Mouse (Mus musculus): ENCODE measurements around the gene 9930022D16Rik. TPM values are rescaled to one million over a fixed set of nuclear protein-coding genes. Genes with fewer than 3 reads are reported as not detected.

9930022D16Rik gene
- total and polyA plus RNA-seq, 3 experiments = 0.04 TPM; not detected in 2

GRCm38 (mm10) chr11:109385296-109385695 lies 28.4 kb upstream of the 9930022D16Rik start:
- DNase-seq (ENCODE audit: low read depth, low spot score) = no peak
- H3K36me3 ChIP-seq (ENCODE audit: control insufficient read depth in 1 of 2, insufficient read depth in 2 of 2, low read length in 2 of 2) = peaks cover 3 to 24% of the 10 kb centered on the region in 2 experiments; a peak in 3 of 4 replicates
- H3K27ac ChIP-seq (ENCODE audit: control insufficient read depth, low read depth, low read length) = no peak overlapping the region
- H3K4me3 ChIP-seq (ENCODE audit: control insufficient read depth in 1 of 2, insufficient read depth in 1 of 2, low read depth in 2 of 2, low read length in 2 of 2) = no peak overlapping the region
- no peak for TF ChIP-seq POLR2AphosphoS2 (IDR thresholded peaks at IDR 0.05; ENCODE audit: low read length)
- TF ChIP-seq GATA1 (IDR thresholded peaks at IDR 0.05; ENCODE audit: low read depth, low read length) = peak; percentile 72
- TF ChIP-seq RCOR1 (IDR thresholded peaks at IDR 0.05; ENCODE audit: low read depth, low read length) = peak; percentile 67; the same call in 1 of the 2 replicates
- H3K9ac ChIP-seq (ENCODE audit: control insufficient read depth, low read depth, low read length, poor library complexity, severe bottlenecking) = no peak overlapping the region
- H3K4me1 ChIP-seq (ENCODE audit: control insufficient read depth in 1 of 2, insufficient read depth in 2 of 2, low read length in 2 of 2) = peaks cover 12 to 15% of the 10 kb centered on the region in 2 experiments
- H3K9me3 ChIP-seq (replicated peaks; ENCODE audit: insufficient read depth, low read length) = no peaks in the 10 kb centered on the region
- H3K27me3 ChIP-seq (ENCODE audit: control insufficient read depth in 1 of 2, insufficient read depth in 2 of 2, low read length in 2 of 2) = no peaks in the 10 kb centered on the region
- H3K79me2 ChIP-seq (ENCODE audit: control insufficient read depth, insufficient read depth, low read length, poor library complexity) = peaks cover 61% of the 10 kb centered on the region

GRCm38 (mm10) chr11:109389046-109389445 lies 24.7 kb upstream of the 9930022D16Rik start:
- no peak for DNase-seq (ENCODE audit: low read depth, low spot score)
- H3K4me1 ChIP-seq (ENCODE audit: control insufficient read depth in 1 of 2, insufficient read depth in 2 of 2, low read length in 2 of 2) = peaks cover 8 to 9% of the 10 kb centered on the region in 2 experiments
- peaks cover 4 to 13% of the 10 kb centered on the region in 2 experiments for H3K36me3 ChIP-seq (ENCODE audit: control insufficient read depth in 1 of 2, insufficient read depth in 2 of 2, low read length in 2 of 2)
- no peak overlapping the region for H3K27ac ChIP-seq (ENCODE audit: control insufficient read depth, low read depth, low read length)
- TF ChIP-seq GATA1 (IDR thresholded peaks at IDR 0.05; ENCODE audit: low read depth, low read length) (no peak), GABPA (IDR thresholded peaks at IDR 0.05; ENCODE audit: low read depth, low read length) (no peak), TCF12 (IDR thresholded peaks at IDR 0.05; ENCODE audit: low read depth, low read length) (no peak), SMC3 (IDR thresholded peaks at IDR 0.05; ENCODE audit: low read depth, low read length) (no peak), RAD21 (IDR thresholded peaks at IDR 0.05; ENCODE audit: low read depth, low read length) (no peak), MAX (IDR thresholded peaks at IDR 0.05; ENCODE audit: low read length) (no peak), SIN3A (IDR thresholded peaks at IDR 0.05; ENCODE audit: low read length) (no peak), CHD2 (IDR thresholded peaks at IDR 0.05; ENCODE audit: low read length) (no peak), POLR2A (IDR thresholded peaks at IDR 0.05; ENCODE audit: control insufficient read depth in 1 of 2, insufficient read depth in 1 of 2, low read depth in 1 of 2, low read length in 2 of 2, poor library complexity in 1 of 2) (no peak), E2F4 (IDR thresholded peaks at IDR 0.05; ENCODE audit: borderline replicate concordance, low read depth, low read length) (no peak), NELFE (IDR thresholded peaks at IDR 0.05; ENCODE audit: low read depth, low read length) (no peak), EP300 (IDR thresholded peaks at IDR 0.05; ENCODE audit: low read depth in 1 of 2, low read length in 2 of 2) (no peak), UBTF (IDR thresholded peaks at IDR 0.05; ENCODE audit: borderline replicate concordance, insufficient read depth, low read depth, low read length) (no peak), ZKSCAN1 (IDR thresholded peaks at IDR 0.05; ENCODE audit: low read depth, low read length) (no peak), JUND (IDR thresholded peaks at IDR 0.05; ENCODE audit: low read depth, low read length) (no peak), MYC (IDR thresholded peaks at IDR 0.05; ENCODE audit: low read depth, low read length) (no peak)
- no peak overlapping the region for H3K9ac ChIP-seq (ENCODE audit: control insufficient read depth, low read depth, low read length, poor library complexity, severe bottlenecking)
- H3K4me3 ChIP-seq (ENCODE audit: control insufficient read depth in 1 of 2, insufficient read depth in 1 of 2, low read depth in 2 of 2, low read length in 2 of 2) = no peak overlapping the region
- H3K27me3 ChIP-seq (ENCODE audit: control insufficient read depth in 1 of 2, insufficient read depth in 2 of 2, low read length in 2 of 2) = no peaks in the 10 kb centered on the region
- no peaks in the 10 kb centered on the region for H3K9me3 ChIP-seq (replicated peaks; ENCODE audit: insufficient read depth, low read length)
- peaks cover 40% of the 10 kb centered on the region for H3K79me2 ChIP-seq (ENCODE audit: control insufficient read depth, insufficient read depth, low read length, poor library complexity)

Measured in MEL (cell line).